18 mouse cellular contexts compared by ENCODE assay signal in the genomic region with DNA sequence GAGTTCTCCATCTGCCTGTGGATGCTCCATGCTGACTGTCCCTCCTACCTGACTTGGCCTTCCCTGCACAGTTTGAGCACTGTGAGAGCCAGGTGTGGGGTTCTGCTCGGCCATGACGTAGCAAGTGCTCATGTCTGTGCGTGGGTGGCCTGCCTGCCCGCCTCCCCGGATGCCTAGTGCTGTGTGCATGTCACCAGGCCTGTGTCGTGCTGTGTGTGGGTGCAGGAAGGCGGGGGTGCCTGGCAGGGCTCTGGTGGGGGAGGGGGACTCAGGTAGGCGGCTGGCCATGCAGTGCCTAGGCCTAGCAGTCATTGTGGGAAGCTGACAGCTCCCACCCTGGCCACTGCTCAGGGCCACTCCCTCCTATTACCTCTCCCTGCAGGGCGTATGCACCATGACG. TPM values are rescaled to one million over a fixed set of nuclear protein-coding genes. Genes with fewer than 3 reads are reported as not detected.
DNase-seq lines count a peak whose midpoint lies in the region; ATAC-seq lines count a peak whose summit lies in the region.
"Had no signal": no experiment of that assay in that cellular context is flagged by ENCODE, and none has a peak within 500 bp of the region (broad histone marks: within the 10 kb centered on the region; RNA-seq: fewer than 3 reads in every experiment).

No protein-coding gene starts in this region.

- H3K36me3 ChIP-seq in kidney, embryonic 14.5 days (ENCODE audit: control insufficient read depth, insufficient read depth, low read length), result 0 out of 2 replicates have a peak, but pooled peaks cover 4% of the 10 kb centered on the region

- H3K4me1 ChIP-seq in kidney, embryonic 14.5 days (ENCODE audit: control insufficient read depth, insufficient read depth, low read length), result no peaks in the 10 kb centered on the region
- H3K4me1 ChIP-seq: heart, embryonic 13.5 days had no signal

- intact Hi-C loops in left cerebral cortex, postnatal 25 days (cut with DNase I), result loop anchor here (1.0 kb wide), 1 partner anchor 29 kb away; a partner anchor contains a TSS

- no peaks in the 10 kb centered on the region for H3K9me3 ChIP-seq in kidney, embryonic 14.5 days (ENCODE audit: control insufficient read depth, low read length)
- H3K9me3 ChIP-seq: heart, embryonic 13.5 days had no signal

- H3K4me3 ChIP-seq in kidney, embryonic 14.5 days (ENCODE audit: low read length), result no peak overlapping the region
- H3K4me3 ChIP-seq: erythroblast, embryonic 14.5 days; heart, embryonic 13.5 days had no signal

- 61% methylated on average over 10 of the region's 10 CpGs for WGBS in kidney, embryonic 14.5 days

- no peak for ATAC-seq in kidney, embryonic 14.5 days (ENCODE audit: low FRiP score, low TSS enrichment)
- ATAC-seq: liver, postnatal 0 days; Patski had no signal

- no peak overlapping the region for H3K9ac ChIP-seq in kidney, embryonic 14.5 days (ENCODE audit: low read depth, low read length)
- H3K9ac ChIP-seq: heart, embryonic 13.5 days; hindbrain, embryonic 14.5 days; liver, postnatal 0 days had no signal

- no peak overlapping the region for H3K27ac ChIP-seq in kidney, embryonic 14.5 days (ENCODE audit: low read depth, low read length)
- H3K27ac ChIP-seq: heart, embryonic 13.5 days; hindbrain, embryonic 14.5 days had no signal

- H3K27me3 ChIP-seq in kidney, embryonic 14.5 days (ENCODE audit: control insufficient read depth, insufficient read depth, low read length), result no peaks in the 10 kb centered on the region; the same call in 1 of the 2 replicates
- H3K27me3 ChIP-seq: Patski had no signal

- H3K4me2 ChIP-seq in kidney, embryonic 14.5 days (replicated peaks; ENCODE audit: low read depth, low read length), result no peak overlapping the region
- H3K4me2 ChIP-seq: heart, embryonic 13.5 days; hindbrain, embryonic 14.5 days had no signal

- DNase-seq in layer of hippocampus, adult 11-12 months (ENCODE audit: low spot score), result peak; percentile 74
- DNase-seq in layer of hippocampus, postnatal 14 days (ENCODE audit: low spot score in 2 of 2), result no peak
- DNase-seq in testis, postnatal 10 days (ENCODE audit: low spot score), result peak; percentile 44
- DNase-seq in testis, postnatal 14 days (ENCODE audit: low spot score), result no peak
- peak; percentile 81 to 93 for DNase-seq in left cerebral cortex, postnatal 25 days (ENCODE audit: low spot score in 2 of 2)
- no peak for DNase-seq in thymus, postnatal 14 days
- DNase-seq in yolk sac, embryonic 10.5 days (ENCODE audit: low spot score), result no peak
- DNase-seq: cerebellum, adult 18-20 months; kidney, adult 8-10 months; liver, postnatal 0 days; lung, postnatal 36 days; retina, postnatal 1 day had no signal

RNA-seq across cellular contexts. Expression of a gene that starts 28.4 kb away (rescaled TPM):
- 100 to 1,000 TPM; 451 to 472 TPM for total RNA-seq in layer of hippocampus, postnatal 14 days (2021)
- total RNA-seq in left cerebral cortex, postnatal 25 days (2021), result 100 to 1,000 TPM; 377 to 394 TPM
- 2.6 and 3.3 TPM in 2 replicates for polyA plus RNA-seq in kidney, embryonic 14.5 days (2014; fragmentation: Nextera tagmentation; extraction: Ambion mirVana)
- polyA plus RNA-seq: erythroblast, embryonic 14.5 days; liver, postnatal 0 days had no signal

RNA-seq across cellular contexts. Expression of a gene that starts 34.5 kb away (rescaled TPM):
- 10 to 100 TPM; 11.4 to 16.2 TPM for total RNA-seq in layer of hippocampus, postnatal 14 days (2021)
- 10 to 100 TPM; 15.1 to 15.7 TPM for total RNA-seq in left cerebral cortex, postnatal 25 days (2021)
- polyA plus RNA-seq in kidney, embryonic 14.5 days (2014; fragmentation: Nextera tagmentation; extraction: Ambion mirVana), result 27.6 and 28.1 TPM in 2 replicates
- total RNA-seq: CH12.LX had no signal
- polyA plus RNA-seq: erythroblast, embryonic 14.5 days had no signal

Comparison
In these comparisons a context has a peak if more than half of its experiments do, and no peak if none do; other contexts are left out.
1. DNase-seq: peak in layer of hippocampus, adult 11-12 months (single experiment), testis, postnatal 10 days (single experiment) and left cerebral cortex, postnatal 25 days (2 of 2); none in layer of hippocampus, postnatal 14 days (0 of 2), testis, postnatal 14 days (single experiment), thymus, postnatal 14 days (single experiment) and yolk sac, embryonic 10.5 days (single experiment).